Mouse (Mus musculus) megakaryocyte, embryonic 14.5 days (primary cell): ENCODE results near the gene Ncor2. TPM values are rescaled to one million over a fixed set of nuclear protein-coding genes. Genes with fewer than 3 reads are reported as not detected.

Experiments used
- H3K27me3 ChIP-seq: replicated peaks from 2 replicates; pipeline ENCODE3; 2012; ENCODE audit warnings: inconsistent platforms
- H3K36me3 ChIP-seq: replicated peaks from 2 replicates; pipeline ENCODE3; 2012; ENCODE audit warnings: low read length, inconsistent platforms, mixed read lengths
- H3K4me1 ChIP-seq: 2 replicates; pipeline ENCODE4 v1.6.1; 2012; ENCODE audit warnings: inconsistent platforms
- H3K4me3 ChIP-seq: replicated peaks from 2 replicates; pipeline ENCODE3; 2012; ENCODE audit warnings: moderate library complexity, mild to moderate bottlenecking, inconsistent platforms
- H3K9me3 ChIP-seq: 2 replicates; pipeline ENCODE4 v1.6.1; 2012; ENCODE audit warnings: inconsistent platforms
- FLI1 ChIP-seq: IDR thresholded peaks from 2 replicates; pipeline ENCODE4 v1.6.1; 2012; ENCODE audit warnings: low read length, inconsistent platforms, mixed read lengths
- GATA1 ChIP-seq: IDR thresholded peaks from 3 replicates; pipeline ENCODE4 v1.6.1; 2012; ENCODE audit warnings: mixed read lengths, low read length, inconsistent platforms, borderline replicate concordance
- polyA plus RNA-seq: library from polyadenylated mRNA; stranded (reverse); fragments of >175 nt; gene quantifications from 2 replicates; pipeline ENCODE4 v1.2.3, GENCODE M21; 2012; ENCODE audit warnings: low replicate concordance; ENCODE audit not compliant: insufficient read depth

Gene Ncor2
- polyA plus RNA-seq, 1 experiment: 109 TPM

GRCm38 (mm10) chr5:125002969-125003872, 175.8 kb downstream of the Ncor2 start, which contains the start of gene Rflna:
Rflna (plus strand) TSS chr5:125003221.
- H3K36me3 ChIP-seq: no peaks in the 10 kb centered on the region
- H3K9me3 ChIP-seq: peaks cover 20% of the 10 kb centered on the region
- peaks cover 5% of the 10 kb centered on the region; the same call in 1 of the 2 replicates for H3K4me1 ChIP-seq
- peaks cover 90% of the 10 kb centered on the region for H3K27me3 ChIP-seq
- no peak within 1 kb of the TSS for H3K4me3 ChIP-seq
- TF ChIP-seq GATA1 (no peak), FLI1 (no peak)

GRCm38 (mm10) chr5:125000756-125001250, 178.2 kb downstream of the Ncor2 start:
- peaks cover 80% of the 10 kb centered on the region for H3K27me3 ChIP-seq
- H3K4me1 ChIP-seq: peaks cover 5% of the 10 kb centered on the region; the same call in 1 of the 2 replicates
- H3K4me3 ChIP-seq: no peak overlapping the region
- TF ChIP-seq FLI1: no peak
- TF ChIP-seq GATA1: no peak
- H3K9me3 ChIP-seq: peaks cover 20% of the 10 kb centered on the region
- H3K36me3 ChIP-seq: no peaks in the 10 kb centered on the region

GRCm38 (mm10) chr5:124997913-124998312, 181.1 kb downstream of the Ncor2 start:
- Histone ChIP-seq H3K9me3 (peaks cover 20% of the 10 kb centered on the region), H3K36me3 (no peaks in the 10 kb centered on the region), H3K4me3 (no peak overlapping the region), H3K27me3 (peaks cover 75% of the 10 kb centered on the region), H3K4me1 (peaks cover 2% of the 10 kb centered on the region; the same call in 1 of the 2 replicates)
- no peak for TF ChIP-seq FLI1
- no peak for TF ChIP-seq GATA1

GRCm38 (mm10) chr5:124996816-124997215, 182.2 kb downstream of the Ncor2 start:
- TF ChIP-seq FLI1 (no peak), GATA1 (no peak)
- Histone ChIP-seq H3K9me3 (peaks cover 13% of the 10 kb centered on the region), H3K4me3 (no peak overlapping the region), H3K27me3 (peaks cover 75% of the 10 kb centered on the region), H3K36me3 (no peaks in the 10 kb centered on the region), H3K4me1 (peaks cover 3% of the 10 kb centered on the region; the same call in 1 of the 2 replicates)

- H3K4me3 ChIP-seq: no peak overlapping the region
- no peaks in the 10 kb centered on the region for H3K36me3 ChIP-seq
- TF ChIP-seq FLI1 (no peak), GATA1 (no peak)
- peaks cover 69% of the 10 kb centered on the region for H3K27me3 ChIP-seq
- peaks cover 8% of the 10 kb centered on the region for H3K4me1 ChIP-seq
- no peaks in the 10 kb centered on the region for H3K9me3 ChIP-seq
Observed at GRCm38 (mm10) chr5:124992891-124993290, 186.1 kb downstream of the Ncor2 start.

GRCm38 (mm10) chr5:124992323-124992722, 186.7 kb downstream of the Ncor2 start:
- H3K4me1 ChIP-seq: peaks cover 8% of the 10 kb centered on the region
- no peaks in the 10 kb centered on the region for H3K9me3 ChIP-seq
- peaks cover 70% of the 10 kb centered on the region for H3K27me3 ChIP-seq
- no peaks in the 10 kb centered on the region for H3K36me3 ChIP-seq
- no peak overlapping the region for H3K4me3 ChIP-seq
- TF ChIP-seq GATA1 (no peak), FLI1 (no peak)

GRCm38 (mm10) chr5:124989724-124990123, 189.3 kb downstream of the Ncor2 start:
- no peaks in the 10 kb centered on the region for H3K36me3 ChIP-seq
- H3K27me3 ChIP-seq: peaks cover 69% of the 10 kb centered on the region
- no peak overlapping the region for H3K4me3 ChIP-seq
- H3K4me1 ChIP-seq: peaks cover 8% of the 10 kb centered on the region
- H3K9me3 ChIP-seq: peaks cover 15% of the 10 kb centered on the region
- TF ChIP-seq GATA1 (no peak), FLI1 (no peak)

- TF ChIP-seq FLI1 (no peak), GATA1 (no peak)
- Histone ChIP-seq H3K9me3 (peaks cover 43% of the 10 kb centered on the region), H3K36me3 (no peaks in the 10 kb centered on the region), H3K4me3 (no peak overlapping the region), H3K4me1 (peaks cover 5% of the 10 kb centered on the region; the same call in 1 of the 2 replicates), H3K27me3 (peaks cover 53% of the 10 kb centered on the region)
Observed at GRCm38 (mm10) chr5:124986656-124987055, 192.4 kb downstream of the Ncor2 start.

- Histone ChIP-seq H3K36me3 (no peaks in the 10 kb centered on the region), H3K9me3 (peaks cover 44% of the 10 kb centered on the region), H3K4me3 (no peak overlapping the region), H3K4me1 (peaks cover 5% of the 10 kb centered on the region; the same call in 1 of the 2 replicates), H3K27me3 (peaks cover 51% of the 10 kb centered on the region)
- TF ChIP-seq FLI1: no peak
- no peak for TF ChIP-seq GATA1
Observed at GRCm38 (mm10) chr5:124986222-124986621, 192.8 kb downstream of the Ncor2 start.

- H3K4me1 ChIP-seq: no peaks in the 10 kb centered on the region
- TF ChIP-seq GATA1 (no peak), FLI1 (no peak)
- H3K36me3 ChIP-seq: no peaks in the 10 kb centered on the region
- H3K27me3 ChIP-seq: peaks cover 73% of the 10 kb centered on the region
- H3K9me3 ChIP-seq: peaks cover 26% of the 10 kb centered on the region
- H3K4me3 ChIP-seq: no peak overlapping the region
Observed at GRCm38 (mm10) chr5:124969790-124970189, 209.2 kb downstream of the Ncor2 start.

Other genes starting within 250 kb of the Ncor2 start
- not detected in 2 replicates for gene Rflna, start 176.0 kb downstream of the Ncor2 start, polyA plus RNA-seq
- 138 and 186 TPM in 2 replicates for gene Scarb1, start 161.9 kb upstream of the Ncor2 start, polyA plus RNA-seq
- 0.53 and 1.9 TPM in 2 replicates for gene Gm10382, start 210.1 kb upstream of the Ncor2 start, polyA plus RNA-seq
- 71.3 and 127 TPM in 2 replicates for gene Ubc, start 211.0 kb upstream of the Ncor2 start, polyA plus RNA-seq